Mouse (Mus musculus): ENCODE measurements around the gene Gm42957. TPM values are rescaled to one million over a fixed set of nuclear protein-coding genes. Genes with fewer than 3 reads are reported as not detected.
"Not testable (repeated sequence)": the region's sequence is repeated elsewhere in the genome, so short reads cannot be mapped to it uniquely, and the experiment has no call there.

Gm42957 gene
- total RNA-seq, 4 experiments from 2014 or later = 0.32 to 0.80 (median 0.40) TPM

- no peak for DNase-seq
Measured at GRCm38 (mm10) chr3:96623201-96623600, 12.1 kb upstream of the Gm42957 start.

GRCm38 (mm10) chr3:96629729-96630600 is 5.3 kb upstream of the Gm42957 start, which contains the start of gene Rbm8a:
Rbm8a (plus strand) TSS chr3:96629933.
- peak; percentile 95 for DNase-seq

- no peak for DNase-seq
Measured at GRCm38 (mm10) chr3:96632058-96632457, 3.2 kb upstream of the Gm42957 start.

GRCm38 (mm10) chr3:96634015-96634414 is 1.3 kb upstream of the Gm42957 start:
- no peak for DNase-seq

GRCm38 (mm10) chr3:96635906-96636305 is 632 bp downstream of the Gm42957 start:
- no peak for DNase-seq

GRCm38 (mm10) chr3:96636448-96636847 is 1.2 kb downstream of the Gm42957 start:
- DNase-seq = no peak

- peak; percentile 50 for DNase-seq
Measured at GRCm38 (mm10) chr3:96639219-96639618, 3.9 kb downstream of the Gm42957 start.

- peak; percentile 9 for DNase-seq
Measured at GRCm38 (mm10) chr3:96645018-96645649, 9.9 kb downstream of the Gm42957 start, which contains the start of gene Itga10. Itga10 (plus strand) TSS chr3:96645584.

GRCm38 (mm10) chr3:96647365-96647764 is 12.1 kb downstream of the Gm42957 start:
- no peak for DNase-seq

GRCm38 (mm10) chr3:96660901-96661300 is 25.6 kb downstream of the Gm42957 start:
- no peak for DNase-seq

- DNase-seq = no peak
Measured at GRCm38 (mm10) chr3:96662731-96663316, 27.6 kb downstream of the Gm42957 start.

GRCm38 (mm10) chr3:96663432-96664239 is 28.4 kb downstream of the Gm42957 start:
- DNase-seq = peak; percentile 60

- not testable (repeated sequence) for DNase-seq
Measured at GRCm38 (mm10) chr3:96665732-96666363, 30.6 kb downstream of the Gm42957 start.

- no peak for DNase-seq
Measured at GRCm38 (mm10) chr3:96666916-96667315, 31.6 kb downstream of the Gm42957 start.

- DNase-seq = no peak
Measured at GRCm38 (mm10) chr3:96667316-96667715, 32.0 kb downstream of the Gm42957 start.

- DNase-seq = no peak
Measured at GRCm38 (mm10) chr3:96668424-96669067, 33.3 kb downstream of the Gm42957 start.

GRCm38 (mm10) chr3:96669727-96670468 is 34.6 kb downstream of the Gm42957 start, which contains the start of gene Ankrd35:
Ankrd35 (plus strand) TSS chr3:96670131.
- DNase-seq = peak; percentile 78

GRCm38 (mm10) chr3:96671519-96671918 is 36.2 kb downstream of the Gm42957 start:
- no peak for DNase-seq

GRCm38 (mm10) chr3:96673514-96673913 is 38.2 kb downstream of the Gm42957 start:
- DNase-seq = no peak

GRCm38 (mm10) chr3:96674442-96674841 is 39.2 kb downstream of the Gm42957 start:
- no peak for DNase-seq
